Mouse (Mus musculus): ENCODE data around the gene Pbx3. TPM values are rescaled to one million over a fixed set of nuclear protein-coding genes. Genes with fewer than 3 reads are reported as not detected.
A peak's percentile ranks its signal among the peaks of the same experiment; 100 is the strongest.

The Pbx3 gene
- total RNA-seq, 2 experiments from 2014 or later: 2.3 TPM

GRCm38 (mm10) chr2:34193870-34194820 lies 178.8 kb downstream of the Pbx3 start:
- Histone ChIP-seq H3K27ac (no peak overlapping the region), H3K4me3 (no peak overlapping the region)
- no peak for TF ChIP-seq CTCF (IDR thresholded peaks at IDR 0.05)
- DNase-seq: no peak
- intact Hi-C loops (cut with DNase I): no loop called here

GRCm38 (mm10) chr2:34193276-34193675 lies 179.7 kb downstream of the Pbx3 start:
- no peak for TF ChIP-seq CTCF (IDR thresholded peaks at IDR 0.05)
- intact Hi-C loops (cut with DNase I): no loop called here
- Histone ChIP-seq H3K4me3 (no peak overlapping the region), H3K27ac (no peak overlapping the region)
- DNase-seq: no peak

GRCm38 (mm10) chr2:34187366-34187765 lies 185.6 kb downstream of the Pbx3 start:
- Histone ChIP-seq H3K27ac (no peak overlapping the region), H3K4me3 (no peak overlapping the region)
- intact Hi-C loops (cut with DNase I): no loop called here
- no peak for DNase-seq
- no peak for TF ChIP-seq CTCF (IDR thresholded peaks at IDR 0.05)

GRCm38 (mm10) chr2:34181600-34181999 lies 191.3 kb downstream of the Pbx3 start:
- Histone ChIP-seq H3K27ac (no peak overlapping the region), H3K4me3 (no peak overlapping the region)
- no peak for TF ChIP-seq CTCF (IDR thresholded peaks at IDR 0.05)
- DNase-seq: no peak
- intact Hi-C loops (cut with DNase I): no loop called here

- intact Hi-C loops (cut with DNase I): no loop called here
- no peak for DNase-seq
- Histone ChIP-seq H3K27ac (no peak overlapping the region), H3K4me3 (no peak overlapping the region)
- no peak for TF ChIP-seq CTCF (IDR thresholded peaks at IDR 0.05)
Observed at GRCm38 (mm10) chr2:34179299-34179698, 193.6 kb downstream of the Pbx3 start.

GRCm38 (mm10) chr2:34178653-34179052 lies 194.3 kb downstream of the Pbx3 start:
- Histone ChIP-seq H3K4me3 (no peak overlapping the region), H3K27ac (no peak overlapping the region)
- intact Hi-C loops (cut with DNase I): no loop called here
- DNase-seq: no peak
- TF ChIP-seq CTCF (IDR thresholded peaks at IDR 0.05): no peak

GRCm38 (mm10) chr2:34170424-34170823 lies 202.5 kb downstream of the Pbx3 start:
- no peak for DNase-seq
- intact Hi-C loops (cut with DNase I): no loop called here
- no peak for TF ChIP-seq CTCF (IDR thresholded peaks at IDR 0.05)
- Histone ChIP-seq H3K27ac (no peak overlapping the region), H3K4me3 (no peak overlapping the region)

GRCm38 (mm10) chr2:34169626-34170025 lies 203.3 kb downstream of the Pbx3 start:
- no peak for TF ChIP-seq CTCF (IDR thresholded peaks at IDR 0.05)
- intact Hi-C loops (cut with DNase I): no loop called here
- no peak overlapping the region for H3K4me3 ChIP-seq
- no peak overlapping the region for H3K27ac ChIP-seq
- no peak for DNase-seq

GRCm38 (mm10) chr2:34168191-34168590 lies 204.8 kb downstream of the Pbx3 start:
- no peak for TF ChIP-seq CTCF (IDR thresholded peaks at IDR 0.05)
- peak; percentile 43 for DNase-seq
- Histone ChIP-seq H3K27ac (no peak overlapping the region), H3K4me3 (no peak overlapping the region)
- intact Hi-C loops (cut with DNase I): no loop called here

GRCm38 (mm10) chr2:34162484-34162883 lies 210.5 kb downstream of the Pbx3 start:
- DNase-seq: no peak
- no peak overlapping the region for H3K4me3 ChIP-seq
- intact Hi-C loops (cut with DNase I): no loop called here
- TF ChIP-seq CTCF (IDR thresholded peaks at IDR 0.05): no peak
- no peak overlapping the region for H3K27ac ChIP-seq

GRCm38 (mm10) chr2:34157746-34158145 lies 215.2 kb downstream of the Pbx3 start:
- DNase-seq: no peak
- no peak for TF ChIP-seq CTCF (IDR thresholded peaks at IDR 0.05)
- Histone ChIP-seq H3K27ac (no peak overlapping the region), H3K4me3 (no peak overlapping the region)
- intact Hi-C loops (cut with DNase I): no loop called here

GRCm38 (mm10) chr2:34154833-34155232 lies 218.1 kb downstream of the Pbx3 start:
- DNase-seq: no peak
- H3K4me3 ChIP-seq: no peak overlapping the region
- intact Hi-C loops (cut with DNase I): no loop called here
- TF ChIP-seq CTCF (IDR thresholded peaks at IDR 0.05): no peak
- no peak overlapping the region for H3K27ac ChIP-seq

GRCm38 (mm10) chr2:34153336-34153735 lies 219.6 kb downstream of the Pbx3 start:
- intact Hi-C loops (cut with DNase I): no loop called here
- H3K27ac ChIP-seq: no peak overlapping the region
- H3K4me3 ChIP-seq: no peak overlapping the region
- DNase-seq: no peak
- TF ChIP-seq CTCF (IDR thresholded peaks at IDR 0.05): no peak

GRCm38 (mm10) chr2:34150560-34150959 lies 222.4 kb downstream of the Pbx3 start:
- no peak for TF ChIP-seq CTCF (IDR thresholded peaks at IDR 0.05)
- intact Hi-C loops (cut with DNase I): no loop called here
- DNase-seq: no peak
- Histone ChIP-seq H3K27ac (no peak overlapping the region), H3K4me3 (no peak overlapping the region)

Data from gastrocnemius, adult 2 months (tissue).